Mouse (Mus musculus) liver, embryonic 16.5 days (tissue): ENCODE results near the gene Atp7a. TPM values are rescaled to one million over a fixed set of nuclear protein-coding genes. Genes with fewer than 3 reads are reported as not detected.

ENCODE experiments used
- ATAC-seq: fragments of 200-750 bp; cut with Nextera tagmentation; 2 replicates; pipeline ENCODE4 v1.8.0; 2017; ENCODE audit warnings: low read depth, mild to moderate bottlenecking, moderate number of reproducible peaks, moderate library complexity
- H3K27ac ChIP-seq: fragments of 300-500 bp; sonication (generic); 2 replicates; pipeline ENCODE4 v1.5.1; 2014; ENCODE audit warnings: mild to moderate bottlenecking, low read length
- H3K27me3 ChIP-seq: fragments of 300-500 bp; sonication (generic); 2 replicates; pipeline ENCODE4 v1.6.1; 2014; ENCODE audit warnings: low read depth, low read length, mixed read lengths; ENCODE audit not compliant: control insufficient read depth, insufficient read depth
- H3K36me3 ChIP-seq: fragments of 300-500 bp; sonication (generic); 2 replicates; pipeline ENCODE4 v1.6.1; 2014; ENCODE audit warnings: mild to moderate bottlenecking; ENCODE audit not compliant: control insufficient read depth, insufficient read depth
- H3K4me1 ChIP-seq: fragments of 300-500 bp; sonication (generic); 2 replicates; pipeline ENCODE4 v1.6.1; 2014; ENCODE audit warnings: low read depth, low read length, mixed read lengths; ENCODE audit not compliant: control insufficient read depth
- H3K4me2 ChIP-seq: fragments of 300-500 bp; sonication (generic); 2 replicates; pipeline ENCODE4 v1.6.1; 2014; ENCODE audit warnings: low read depth, low read length, mixed read lengths
- H3K4me3 ChIP-seq: fragments of 300-500 bp; sonication (generic); 2 replicates; pipeline ENCODE4 v1.5.1; 2014; ENCODE audit warnings: low read depth, mild to moderate bottlenecking, low read length
- H3K9ac ChIP-seq: fragments of 300-500 bp; sonication (generic); 2 replicates; pipeline ENCODE4 v1.6.1; 2014; ENCODE audit warnings: low read depth, low read length
- H3K9me3 ChIP-seq: fragments of 300-500 bp; sonication (generic); replicated peaks from 2 replicates; pipeline ENCODE4 v1.6.1; 2016; ENCODE audit warnings: low read length; ENCODE audit not compliant: control insufficient read depth
- WGBS: fragments of 180-500 bp; shearing (Covaris S2); extraction: QIAGEN DNeasy Blood & Tissue Kit; methylation state at CpG from one replicate; pipeline ENCODE4 v1.1.7; 2014; ENCODE audit not compliant: insufficient replicate concordance; 5-methylcytosine and 5-hydroxymethylcytosine counted together
- polyA plus RNA-seq: library from polyadenylated mRNA; unstranded; fragments of >200 nt; fragmentation: Nextera tagmentation; extraction: Ambion mirVana; gene quantifications from 2 replicates; pipeline ENCODE4 v1.2.1, GENCODE M21; 2015

The Atp7a gene
- polyA plus RNA-seq, 1 experiment from 2014 or later, result 14.7 TPM

- H3K4me1 ChIP-seq, result no peaks in the 10 kb centered on the region; the same call in 1 of the 2 replicates
- ATAC-seq, result no peak
Observed at GRCm38 (mm10) chrX:106171853-106172154, 144.7 kb downstream of the Atp7a start.

More at GRCm38 (mm10) chrX:106171853-106172154, 144.7 kb downstream of the Atp7a start:
- Histone ChIP-seq H3K9ac (no peak overlapping the region; the same call in 1 of the 2 replicates), H3K27me3 (no peaks in the 10 kb centered on the region), H3K27ac (no peak overlapping the region), H3K9me3 (no peaks in the 10 kb centered on the region), H3K4me2 (peak overlapping the region; percentile 51), H3K36me3 (no peaks in the 10 kb centered on the region), H3K4me3 (peak overlapping the region; percentile 28; the same call in 1 of the 2 replicates)
- WGBS, result 50% methylated on average over 6 of the region's 6 CpGs

Other genes with a start within 250 kb of the Atp7a start
- 37.7 and 39.4 TPM in 2 replicates for gene Atrx, start 97.9 kb upstream of the Atp7a start, polyA plus RNA-seq
- gene Magt1, start 15.4 kb upstream of the Atp7a start, polyA plus RNA-seq, result 35.1 and 35.4 TPM in 2 replicates
- 238 and 263 TPM in 2 replicates for gene Cox7b, start 11.6 kb upstream of the Atp7a start, polyA plus RNA-seq
- 1.0 and 1.3 TPM in 2 replicates for gene Tlr13, start 115.9 kb downstream of the Atp7a start, polyA plus RNA-seq
- 189 and 191 TPM in 2 replicates for gene Pgk1, start 159.8 kb downstream of the Atp7a start, polyA plus RNA-seq
- 4.0 and 4.3 TPM in 2 replicates for gene Taf9b, start 193.9 kb downstream of the Atp7a start, polyA plus RNA-seq
- gene Fnd3c2, start 228.1 kb downstream of the Atp7a start, polyA plus RNA-seq, result not detected in 2 replicates